Mouse (Mus musculus) forebrain, embryonic 11.5 days (tissue): ENCODE measurements around the gene Add2. TPM values are rescaled to one million over a fixed set of nuclear protein-coding genes. Genes with fewer than 3 reads are reported as not detected.
A peak's percentile ranks its signal among the peaks of the same experiment; 100 is the strongest.
"Not testable (repeated sequence)": the region's sequence is repeated elsewhere in the genome, so short reads cannot be mapped to it uniquely, and the experiment has no call there.

Source experiments
- ATAC-seq: fragments of 200-750 bp; cut with Nextera tagmentation; replicated peaks from 2 replicates; pipeline ENCODE4 v1.8.0; 2017; ENCODE audit warnings: moderate TSS enrichment; ENCODE audit not compliant: low FRiP score
- DNase-seq: peaks from one replicate; pipeline ENCODE4 v3.0.0-alpha.2; 2017; ENCODE audit warnings: low spot score
- H3K27ac ChIP-seq: fragments of 300-500 bp; sonication (generic); 2 replicates; pipeline ENCODE4 v1.5.1; 2014; ENCODE audit warnings: low read depth, low read length
- H3K27me3 ChIP-seq: fragments of 300-500 bp; sonication (generic); 2 replicates; pipeline ENCODE4 v1.6.1; 2014; ENCODE audit warnings: mild to moderate bottlenecking, low read length, mixed read lengths; ENCODE audit not compliant: control insufficient read depth, insufficient read depth
- H3K36me3 ChIP-seq: fragments of 300-500 bp; sonication (generic); 2 replicates; pipeline ENCODE4 v1.6.1; 2014; ENCODE audit warnings: mild to moderate bottlenecking, low read length, moderate library complexity, mixed read lengths; ENCODE audit not compliant: control insufficient read depth, insufficient read depth
- H3K4me1 ChIP-seq: fragments of 300-500 bp; sonication (generic); replicated peaks from 2 replicates; pipeline ENCODE4 v1.6.1; 2014; ENCODE audit warnings: low read length, mixed read lengths; ENCODE audit not compliant: control insufficient read depth, insufficient read depth
- H3K4me2 ChIP-seq: fragments of 300-500 bp; sonication (generic); 2 replicates; pipeline ENCODE4 v1.6.1; 2014; ENCODE audit warnings: low read depth, mild to moderate bottlenecking, low read length, moderate library complexity, mixed read lengths; ENCODE audit not compliant: severe bottlenecking
- H3K4me3 ChIP-seq: fragments of 300-500 bp; sonication (generic); 2 replicates; pipeline ENCODE4 v1.5.1; 2014; ENCODE audit warnings: low read depth, low read length
- H3K9ac ChIP-seq: fragments of 300-500 bp; sonication (generic); 2 replicates; pipeline ENCODE4 v1.6.1; 2014; ENCODE audit warnings: low read length
- H3K9me3 ChIP-seq: fragments of 300-500 bp; sonication (generic); 2 replicates; pipeline ENCODE4 v1.6.1; 2016; ENCODE audit warnings: low read length, mixed read lengths; ENCODE audit not compliant: control insufficient read depth
- WGBS: fragments of 180-500 bp; shearing (Covaris S2); extraction: QIAGEN DNeasy Blood & Tissue Kit; methylation state at CpG from one replicate; pipeline ENCODE4 v1.1.7; 2014; 5-methylcytosine and 5-hydroxymethylcytosine counted together
- polyA plus RNA-seq: library from polyadenylated mRNA; unstranded; fragments of >200 nt; fragmentation: Nextera tagmentation; extraction: Ambion mirVana; gene quantifications from 2 replicates; pipeline ENCODE4 v1.2.1, GENCODE M21; 2014

Add2 gene
- polyA plus RNA-seq: 61.0 and 68.3 TPM in 2 replicates

DNA sequence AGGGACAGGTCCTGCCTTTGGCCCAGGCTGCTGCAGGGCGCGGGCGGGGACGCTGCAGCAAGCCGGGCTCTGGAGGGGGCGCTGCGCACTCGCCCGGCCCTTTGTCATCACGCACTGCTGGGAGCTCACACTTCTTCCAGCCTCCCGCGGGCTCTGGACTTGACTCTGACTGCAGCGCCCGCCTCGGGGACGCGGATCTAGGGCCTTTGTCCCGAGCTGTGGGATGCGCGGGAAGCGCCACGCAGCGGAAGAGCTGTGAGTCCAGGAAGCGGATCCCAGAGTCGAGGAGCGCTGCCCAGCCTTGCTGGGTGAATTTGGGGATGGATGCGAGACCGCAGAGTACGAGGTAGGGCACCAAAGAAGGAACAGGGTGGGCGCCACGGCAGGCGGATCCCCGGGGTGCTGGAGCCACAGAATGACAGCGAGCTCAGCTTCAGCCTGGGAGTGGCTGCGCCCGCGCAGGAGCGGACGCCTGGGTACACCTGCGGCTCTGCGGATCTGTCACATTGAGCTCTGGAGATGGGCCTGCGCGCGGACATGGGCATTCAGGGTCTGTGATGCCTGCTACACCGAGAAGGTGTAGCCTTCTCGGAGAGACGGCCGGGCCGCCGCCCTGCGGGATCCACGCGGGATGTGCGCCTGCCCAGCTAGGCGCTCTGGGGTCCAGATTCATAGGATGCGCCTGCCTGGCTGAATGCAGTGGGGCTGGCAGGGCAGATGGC, at the start of gene Add2:
Gene Add2 (plus strand): TSS at position 81 of the 722 bp plus-strand sequence.
- WGBS: under 1% methylated on average over 56 of the region's 56 CpGs
- ATAC-seq (peak; percentile 87), DNase-seq (peak; percentile 88)
- H3K4me1 ChIP-seq: peaks cover 2% of the 10 kb centered on the region; the same call in 1 of the 2 replicates
- peak within 1 kb of the TSS; percentile 72 for H3K27ac ChIP-seq
- H3K9ac ChIP-seq: peak within 1 kb of the TSS; percentile 90
- H3K27me3 ChIP-seq: no peaks in the 10 kb centered on the region; the same call in 1 of the 2 replicates
- no peaks in the 10 kb centered on the region for H3K9me3 ChIP-seq
- H3K4me3 ChIP-seq: peak within 1 kb of the TSS; percentile 71
- H3K36me3 ChIP-seq: no peaks in the 10 kb centered on the region
- peak within 1 kb of the TSS; percentile 84 for H3K4me2 ChIP-seq

DNA sequence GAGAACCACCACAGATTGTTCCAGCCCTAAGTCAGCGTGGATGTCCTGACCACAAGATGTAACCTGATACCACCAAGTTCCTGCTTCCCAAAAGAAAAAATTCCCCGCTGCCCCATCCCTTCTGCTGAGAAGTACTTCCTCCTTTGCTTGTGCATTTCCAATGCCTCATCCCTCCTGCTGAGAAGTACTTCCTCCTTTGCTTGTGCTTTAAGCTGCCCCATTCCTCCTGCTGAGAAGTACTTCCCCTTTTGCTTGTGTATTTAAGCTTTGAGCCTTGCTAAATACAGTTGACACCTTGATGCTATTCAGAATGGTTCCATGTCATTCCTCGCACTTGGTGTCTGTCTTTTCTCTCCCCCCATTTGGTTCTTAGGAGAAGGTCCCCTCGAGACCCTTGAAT, 49.7 kb upstream of the Add2 start:
- 77% methylated on average over 4 of the region's 4 CpGs for WGBS
- not testable (repeated sequence) for ATAC-seq, H3K27ac ChIP-seq, H3K4me2 ChIP-seq, H3K9ac ChIP-seq, H3K9me3 ChIP-seq, H3K36me3 ChIP-seq, H3K4me3 ChIP-seq, H3K27me3 ChIP-seq, DNase-seq, H3K4me1 ChIP-seq

DNA sequence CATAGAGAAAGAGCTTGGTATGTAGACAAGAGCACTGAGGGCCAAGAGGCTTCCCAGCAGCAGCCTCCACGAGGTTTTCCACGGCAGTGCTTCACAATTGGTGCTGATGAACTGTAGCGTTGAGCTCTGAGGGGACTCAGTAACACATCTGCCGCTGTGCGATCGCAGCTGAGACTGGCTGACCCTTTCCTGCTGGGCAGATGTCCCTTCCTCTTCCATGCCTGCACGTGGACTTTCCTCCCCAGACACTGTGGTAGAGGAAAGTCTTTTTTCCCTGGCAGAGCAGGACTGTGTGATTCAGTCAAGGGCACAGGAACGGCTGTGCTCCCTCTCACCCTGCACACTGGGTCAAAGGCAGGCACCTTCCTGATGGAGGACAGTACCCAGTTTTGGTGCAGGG, 44.1 kb upstream of the Add2 start:
- 78% methylated on average over 8 of the region's 8 CpGs for WGBS
- no peaks in the 10 kb centered on the region for H3K27me3 ChIP-seq
- H3K4me3 ChIP-seq: no peak overlapping the region
- H3K36me3 ChIP-seq: no peaks in the 10 kb centered on the region
- H3K4me2 ChIP-seq: no peak overlapping the region
- H3K9ac ChIP-seq: no peak overlapping the region
- H3K4me1 ChIP-seq: no peaks in the 10 kb centered on the region
- ATAC-seq (no peak), DNase-seq (peak; percentile 8)
- H3K9me3 ChIP-seq: no peaks in the 10 kb centered on the region
- no peak overlapping the region for H3K27ac ChIP-seq

DNA sequence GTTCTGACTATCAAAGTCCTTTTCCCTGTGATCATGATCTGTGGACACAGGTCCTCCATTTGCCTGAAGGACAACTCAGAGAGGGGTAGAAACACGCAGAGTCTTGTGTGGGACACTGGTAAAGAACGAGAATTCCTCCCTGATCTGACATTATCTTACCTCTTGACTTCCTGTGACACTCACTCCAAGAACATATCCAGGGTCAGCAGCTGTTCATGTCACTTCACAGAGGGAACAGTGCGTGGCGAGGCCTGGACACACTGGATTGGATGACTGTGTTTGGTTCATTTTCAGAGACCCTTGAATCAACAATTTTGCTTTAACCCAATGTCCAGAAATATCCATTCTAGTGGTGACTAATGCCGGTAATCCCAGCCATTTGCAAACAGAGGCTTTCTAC, 38.9 kb upstream of the Add2 start:
- H3K9ac ChIP-seq, H3K4me2 ChIP-seq, H3K27ac ChIP-seq, H3K27me3 ChIP-seq, H3K4me1 ChIP-seq, H3K9me3 ChIP-seq, H3K36me3 ChIP-seq, ATAC-seq, H3K4me3 ChIP-seq, DNase-seq: not testable (repeated sequence)
- 87% methylated on average over 5 of the region's 5 CpGs for WGBS

DNA sequence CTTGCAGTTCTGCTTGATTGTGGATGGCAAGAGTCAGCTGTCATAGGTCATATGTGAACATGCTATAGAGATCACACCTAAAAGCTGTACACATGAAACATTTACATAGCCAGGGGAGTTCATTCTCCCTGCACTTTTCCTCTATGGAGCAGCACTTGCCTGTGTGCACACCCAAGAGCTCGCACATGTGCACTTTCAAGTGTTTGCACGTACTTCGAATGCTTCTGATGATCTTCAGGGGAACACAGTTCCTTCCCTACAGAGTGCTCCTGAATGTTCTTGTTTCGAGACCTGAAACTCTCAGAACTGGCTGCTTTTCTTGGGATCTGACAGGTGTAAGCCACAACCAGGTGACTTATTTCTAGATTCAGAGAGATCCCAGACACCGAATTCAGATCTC, 37.7 kb upstream of the Add2 start:
- WGBS: 83% methylated on average over 5 of the region's 5 CpGs
- H3K36me3 ChIP-seq, H3K4me1 ChIP-seq, H3K9me3 ChIP-seq, ATAC-seq, H3K27me3 ChIP-seq, H3K27ac ChIP-seq, H3K4me2 ChIP-seq, H3K4me3 ChIP-seq, H3K9ac ChIP-seq: not testable (repeated sequence)
- peak; percentile 13 for DNase-seq

DNA sequence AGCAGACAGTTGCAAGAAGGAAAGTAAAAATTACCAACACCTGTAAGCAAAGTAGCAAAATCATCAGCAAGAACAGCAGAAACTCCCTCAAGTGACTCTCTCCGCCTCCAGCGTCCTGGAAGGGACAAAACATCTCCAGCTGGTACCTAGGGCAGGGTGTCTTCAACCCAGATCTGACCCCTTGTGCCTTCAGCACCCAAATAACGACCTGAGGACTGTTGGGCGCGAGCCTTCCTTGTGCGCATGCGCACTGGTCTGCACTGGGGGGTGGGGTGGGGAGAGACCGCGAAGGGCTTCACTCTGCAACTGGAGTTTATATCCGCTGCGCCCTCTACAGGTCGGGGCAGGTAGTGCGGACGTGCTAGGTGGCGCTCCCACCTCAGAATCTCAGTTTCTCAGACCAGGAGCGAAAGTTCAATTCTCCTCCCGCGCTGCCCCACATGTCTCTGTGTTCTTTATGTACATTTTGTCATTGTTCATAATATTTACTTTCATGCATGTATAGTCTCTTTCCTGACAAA, 25.0 kb upstream of the Add2 start:
- Histone ChIP-seq H3K9me3 (no peaks in the 10 kb centered on the region), H3K4me3 (no peak overlapping the region), H3K36me3 (no peaks in the 10 kb centered on the region), H3K4me2 (no peak overlapping the region), H3K4me1 (no peaks in the 10 kb centered on the region), H3K27ac (no peak overlapping the region), H3K9ac (no peak overlapping the region), H3K27me3 (no peaks in the 10 kb centered on the region)
- no peak for ATAC-seq
- peak; percentile 51 for DNase-seq
- WGBS: 76% methylated on average over 18 of the region's 18 CpGs

DNA sequence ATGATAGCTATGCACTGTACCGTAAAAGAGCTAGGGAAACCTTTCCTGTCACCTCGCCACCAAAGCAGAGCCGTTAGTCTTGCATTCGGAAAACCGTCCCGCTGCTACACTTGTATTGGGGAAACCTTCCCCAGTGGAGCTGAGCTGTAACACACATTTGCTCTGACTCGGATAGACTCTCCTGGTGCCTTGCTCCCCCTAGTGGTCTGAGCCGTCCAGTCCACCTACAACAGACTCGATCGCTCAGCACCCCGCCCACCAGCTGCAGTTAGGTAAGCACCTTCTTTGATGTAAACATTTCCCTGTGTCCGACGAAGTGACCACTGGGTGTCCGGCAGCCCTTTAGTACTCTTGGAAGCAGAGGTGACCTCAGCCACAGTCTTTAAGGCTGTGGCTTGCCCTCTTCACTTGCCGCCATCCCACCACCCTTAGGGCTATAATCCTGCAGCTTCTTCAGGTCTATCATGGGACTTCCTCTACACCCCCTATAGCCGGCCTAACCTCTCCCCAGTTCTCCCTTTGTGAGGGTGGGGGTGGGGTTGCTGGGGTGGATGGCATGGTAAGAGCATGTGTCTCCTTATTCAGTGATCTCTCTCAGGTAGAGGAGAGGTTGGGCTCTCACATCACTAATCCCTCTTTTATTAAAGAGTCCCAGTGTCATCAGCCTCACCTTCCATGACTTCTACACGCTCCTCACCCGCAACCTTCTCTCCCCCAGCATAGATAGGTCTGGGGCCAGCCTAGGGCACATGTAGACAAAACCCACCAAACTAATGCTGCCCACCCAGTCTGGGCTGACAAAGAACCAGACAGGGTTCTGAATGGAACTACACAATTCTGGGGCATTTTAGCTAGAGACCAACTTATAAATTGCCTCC, 24.0 kb upstream of the Add2 start:
- H3K9ac ChIP-seq: no peak overlapping the region
- H3K36me3 ChIP-seq: no peaks in the 10 kb centered on the region
- H3K4me3 ChIP-seq: no peak overlapping the region
- no peaks in the 10 kb centered on the region for H3K4me1 ChIP-seq
- ATAC-seq (peak; percentile 92), DNase-seq (peak; percentile 92)
- 16% methylated on average over 18 of the region's 18 CpGs for whole genome bisulfite sequencing
- no peak overlapping the region for H3K27ac ChIP-seq
- H3K9me3 ChIP-seq: no peaks in the 10 kb centered on the region
- H3K4me2 ChIP-seq: 0 out of 2 replicates have a peak overlapping the region, but pooled peaks have one; percentile 22
- H3K27me3 ChIP-seq: no peaks in the 10 kb centered on the region

DNA sequence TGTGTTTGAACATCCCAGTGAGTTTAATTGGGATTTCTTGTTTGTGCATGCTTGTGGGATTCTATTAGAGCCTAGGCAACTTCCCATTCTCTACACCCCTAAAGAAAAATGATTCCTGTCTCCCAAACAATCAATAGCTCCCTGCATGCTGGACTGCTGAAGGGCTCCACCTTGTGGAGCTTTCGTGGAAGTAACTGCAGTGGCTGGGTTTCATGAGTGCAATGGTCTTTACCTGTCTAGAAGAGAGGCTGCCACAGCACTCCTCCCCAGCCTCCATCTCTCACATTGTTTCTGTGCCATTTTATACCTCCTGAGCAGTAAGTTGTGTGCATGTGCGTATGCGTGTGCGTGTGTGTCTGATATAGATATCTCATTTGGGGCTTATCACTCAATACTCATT, 18.5 kb upstream of the Add2 start:
- Histone ChIP-seq H3K27me3 (no peaks in the 10 kb centered on the region), H3K4me1 (no peaks in the 10 kb centered on the region), H3K36me3 (no peaks in the 10 kb centered on the region), H3K9ac (no peak overlapping the region), H3K9me3 (no peaks in the 10 kb centered on the region), H3K4me2 (no peak overlapping the region), H3K4me3 (no peak overlapping the region), H3K27ac (no peak overlapping the region)
- no peak for ATAC-seq
- peak; percentile 64 for DNase-seq
- 39% methylated on average over 4 of the region's 4 CpGs for WGBS
